8 mouse cellular contexts compared by ENCODE assay signal in the genomic region with DNA sequence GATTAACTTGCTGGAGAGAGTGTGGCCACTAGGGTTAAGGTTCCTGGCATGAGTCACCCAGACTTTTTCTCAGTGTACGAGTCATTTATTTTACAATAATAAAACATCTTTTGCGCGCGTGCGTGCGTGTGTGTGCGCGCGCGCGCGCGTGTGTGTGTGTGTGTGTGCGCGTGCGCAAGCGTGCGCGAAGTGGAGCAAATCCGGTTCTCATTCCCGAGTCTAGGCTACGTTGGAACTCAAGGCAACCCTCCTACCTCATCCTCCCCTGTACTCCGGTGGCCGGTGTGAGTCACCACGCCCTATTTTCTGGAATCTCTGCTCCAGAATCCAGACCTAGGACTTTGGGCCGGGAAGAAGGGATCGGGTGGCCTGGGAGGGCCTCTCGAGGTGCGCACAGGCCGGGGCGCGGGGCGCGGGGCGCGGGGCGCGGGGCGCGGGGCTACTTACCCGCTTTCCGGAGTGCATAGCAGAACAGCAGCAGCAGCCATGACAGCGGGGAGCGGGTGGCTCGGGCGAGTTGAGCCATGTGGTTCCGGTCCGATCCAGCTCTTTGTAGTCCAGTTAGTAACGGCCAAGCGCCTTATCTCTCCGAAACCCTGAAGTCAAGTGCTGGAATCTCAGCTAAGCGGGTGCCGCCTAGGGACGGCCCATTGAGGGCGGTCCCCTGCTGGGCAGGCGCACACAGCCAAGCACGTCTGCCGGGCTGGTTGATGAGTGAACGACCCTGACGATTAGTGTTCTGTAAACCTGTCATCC. TPM values are rescaled to one million over a fixed set of nuclear protein-coding genes. Genes with fewer than 3 reads are reported as not detected.
DNase-seq lines count a peak whose midpoint lies in the region; ATAC-seq lines count a peak whose summit lies in the region.

Pvr (minus strand) TSS at position 655 of the 756 bp plus-strand sequence.

- WGBS in intestine, embryonic 16.5 days = under 1% methylated on average over 60 of the region's 60 CpGs

- peaks cover 6% of the 10 kb centered on the region for H3K4me1 ChIP-seq in intestine, embryonic 16.5 days (ENCODE audit: control insufficient read depth, insufficient read depth, low read length)

- H3K9me3 ChIP-seq in intestine, embryonic 16.5 days (ENCODE audit: control insufficient read depth, low read length) = no peaks in the 10 kb centered on the region

- ATAC-seq in intestine, embryonic 16.5 days = peak; percentile 97
- no peak for ATAC-seq in erythroid progenitor cell, adult 5-6 weeks (replicated peaks; ENCODE audit: low FRiP score, poor library complexity, severe bottlenecking)

- H3K9ac ChIP-seq in intestine, embryonic 16.5 days (ENCODE audit: low read depth, low read length) = peak within 1 kb of the TSS; percentile 82

- DNase-seq in adrenal gland, adult 8-10 months = peak; percentile 85
- DNase-seq in embryo, embryonic 11.5 days (ENCODE audit: low read depth, low spot score) = peak; percentile 36
- no peak for DNase-seq in gonadal fat pad, adult 2 months (ENCODE audit: low read depth)
- peak; percentile 75 to 78 for DNase-seq in left cerebral cortex, postnatal 36 days (ENCODE audit: low spot score in 2 of 2)
- DNase-seq in mesoderm, embryonic 11.5 days (ENCODE audit: low read depth, low spot score) = peak; percentile 74
- DNase-seq in right cerebral cortex, postnatal 25 days = peak; percentile 79

- intact Hi-C loops in left cerebral cortex, postnatal 36 days (cut with DNase I) = no loop called here

- H3K27me3 ChIP-seq in intestine, embryonic 16.5 days (replicated peaks; ENCODE audit: control insufficient read depth, insufficient read depth, low read length) = no peaks in the 10 kb centered on the region

- H3K36me3 ChIP-seq in intestine, embryonic 16.5 days (ENCODE audit: control insufficient read depth, insufficient read depth, low read length) = peaks cover 5% of the 10 kb centered on the region; the same call in 1 of the 2 replicates

- H3K4me3 ChIP-seq in intestine, embryonic 16.5 days (ENCODE audit: low read length) = peak within 1 kb of the TSS; percentile 71

- H3K27ac ChIP-seq in intestine, embryonic 16.5 days (ENCODE audit: low read length) = peak within 1 kb of the TSS; percentile 91

- peak within 1 kb of the TSS; percentile 59 for H3K4me2 ChIP-seq in intestine, embryonic 16.5 days (ENCODE audit: low read depth, low read length)

RNA-seq across cellular contexts. Expression of gene Pvr, which starts in this region (rescaled TPM):
- 10 to 100 TPM; 20.6 to 34.2 (median 24.5) TPM for total RNA-seq in adrenal gland, adult 8-10 months (2022)
- 17.0 and 21.0 TPM in 2 replicates for polyA plus RNA-seq in gonadal fat pad, adult 2 months (2012; rRNA removed)
- 13.9 and 16.5 TPM in 2 replicates for polyA plus RNA-seq in intestine, embryonic 16.5 days (2015; fragmentation: Nextera tagmentation; extraction: Ambion mirVana)
- total RNA-seq in left cerebral cortex, postnatal 36 days (2021) = 10 to 100 TPM; 10.7 to 12.0 TPM
- 0.72 TPM in 1 of 2 replicates, not detected in the other for total RNA-seq in erythroid progenitor cell, adult 5-6 weeks (2015; ENCODE audit: low replicate concordance)
- total RNA-seq in erythroid progenitor cell, adult 5-6 weeks (2017; ENCODE audit: low replicate concordance) = 0.13 and 2.0 TPM in 2 replicates
